Mouse (Mus musculus) embryonic fibroblast, embryonic 13.5 days (primary cell): ENCODE data around the gene Gm35315. TPM values are rescaled to one million over a fixed set of nuclear protein-coding genes. Genes with fewer than 3 reads are reported as not detected.
"Not testable (repeated sequence)": the region's sequence is repeated elsewhere in the genome, so short reads cannot be mapped to it uniquely, and the experiment has no call there.

ENCODE experiments used
- H3K27ac ChIP-seq: 2 replicates; pipeline ENCODE4 v1.5.1; 2012; ENCODE audit warnings: low read length, control low read depth, inconsistent platforms; ENCODE audit not compliant: insufficient read depth
- H3K4me1 ChIP-seq: 2 replicates; pipeline ENCODE4 v1.6.1; 2011; ENCODE audit warnings: low read length; ENCODE audit not compliant: control insufficient read depth, insufficient read depth
- H3K4me3 ChIP-seq: 2 replicates; pipeline ENCODE4 v1.5.1; 2011; ENCODE audit warnings: mild to moderate bottlenecking, control low read depth, low read length; ENCODE audit not compliant: insufficient read depth
- CTCF ChIP-seq: IDR thresholded peaks from 2 replicates; pipeline ENCODE4 v1.5.1; 2011; ENCODE audit warnings: mild to moderate bottlenecking, control low read depth, low read length, moderate library complexity, borderline replicate concordance; ENCODE audit not compliant: insufficient read depth
- POLR2A ChIP-seq: IDR thresholded peaks from 2 replicates; pipeline ENCODE4 v1.6.1; 2011; ENCODE audit warnings: low read depth, mild to moderate bottlenecking, control low read depth, low read length, moderate library complexity
- polyA plus RNA-seq: library from polyadenylated mRNA; stranded (reverse); fragments of >200 nt; gene quantifications from 2 replicates; pipeline ENCODE4 v1.2.4, GENCODE M21; 2011; ENCODE audit warnings: low read depth; ENCODE audit not compliant: missing spikeins, insufficient read length

Gm35315 gene
- 1.4 and 1.9 TPM in 2 replicates for polyA plus RNA-seq

DNA sequence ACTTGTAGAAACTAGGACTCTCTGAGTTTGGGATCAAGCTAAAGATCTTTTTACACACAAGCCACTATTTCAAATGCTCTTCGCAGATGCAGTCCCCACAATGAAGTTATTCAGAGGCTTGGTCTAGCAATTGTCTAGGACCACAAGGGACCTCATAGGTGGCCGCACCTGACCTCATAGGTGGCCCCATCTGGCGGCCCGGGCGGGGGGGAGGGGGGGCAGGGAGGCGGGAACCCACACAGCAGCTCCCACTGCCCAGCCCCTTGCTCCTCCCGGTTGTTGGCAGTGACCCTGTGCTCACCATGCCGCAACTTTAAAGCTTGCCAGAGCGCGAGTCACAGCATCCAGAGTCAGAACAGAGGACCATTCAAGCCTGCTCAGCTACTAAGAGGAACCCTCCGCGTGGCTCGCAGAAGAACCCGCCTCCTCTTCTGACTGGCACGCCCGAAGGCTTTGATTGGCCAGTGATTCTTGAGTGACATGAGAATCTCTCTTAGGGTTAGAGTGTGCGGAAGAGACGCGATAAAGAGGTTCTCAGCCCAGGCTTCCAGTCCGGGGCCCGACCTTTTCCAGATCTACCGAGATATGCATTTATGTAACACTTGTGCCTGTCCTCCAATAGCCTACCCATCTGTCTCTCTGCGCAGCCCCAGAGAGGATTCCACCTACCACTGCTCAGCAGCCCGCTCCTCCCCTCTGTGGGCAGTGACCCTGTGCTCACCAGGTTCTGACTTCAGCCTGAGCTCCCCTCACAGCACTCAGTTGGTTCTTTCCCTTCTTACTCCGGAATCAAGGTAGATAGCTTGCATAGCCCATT lies at the start of gene Gm35315:
Gene Gm35315, minus strand, starts transcription at position 391 of the 817 bp plus-strand sequence.
- Histone ChIP-seq H3K4me1 (peaks cover 5% of the 10 kb centered on the region; the same call in 1 of the 2 replicates), H3K27ac (peak within 1 kb of the TSS; percentile 24; the same call in 1 of the 2 replicates), H3K4me3 (peak within 1 kb of the TSS; percentile 75)
- TF ChIP-seq CTCF (no peak), POLR2A (peak; percentile 63)

GRCm38 (mm10) chr5:110143007-110143406 lies 48.8 kb upstream of the Gm35315 start:
- TF ChIP-seq CTCF (peak; percentile 29; the same call in 1 of the 2 replicates), POLR2A (no peak)
- H3K4me1 ChIP-seq: no peaks in the 10 kb centered on the region
- H3K4me3 ChIP-seq: no peak overlapping the region
- H3K27ac ChIP-seq: peak overlapping the region; percentile 69

- no peaks in the 10 kb centered on the region for H3K4me1 ChIP-seq
- TF ChIP-seq POLR2A (no peak), CTCF (no peak)
- H3K27ac ChIP-seq: peak overlapping the region; percentile 69
- no peak overlapping the region for H3K4me3 ChIP-seq
These were observed 48.1 kb upstream of the Gm35315 start for GRCm38 (mm10) chr5:110142309-110142708.

GRCm38 (mm10) chr5:110140424-110140823 lies 46.2 kb upstream of the Gm35315 start:
- Histone ChIP-seq H3K27ac (no peak overlapping the region), H3K4me3 (no peak overlapping the region), H3K4me1 (0 out of 2 replicates have a peak, but pooled peaks cover 4% of the 10 kb centered on the region)
- no peak for TF ChIP-seq POLR2A
- no peak for TF ChIP-seq CTCF

GRCm38 (mm10) chr5:110139325-110139724 lies 45.1 kb upstream of the Gm35315 start:
- no peak overlapping the region for H3K27ac ChIP-seq

GRCm38 (mm10) chr5:110137816-110138215 lies 43.6 kb upstream of the Gm35315 start:
- TF ChIP-seq POLR2A (no peak), CTCF (no peak)

More at GRCm38 (mm10) chr5:110139325-110139724, 45.1 kb upstream of the Gm35315 start:
- H3K4me1 ChIP-seq: 0 out of 2 replicates have a peak, but pooled peaks cover 4% of the 10 kb centered on the region
- no peak overlapping the region for H3K4me3 ChIP-seq
- TF ChIP-seq CTCF (no peak), POLR2A (no peak)

GRCm38 (mm10) chr5:110136087-110136464 lies 41.9 kb upstream of the Gm35315 start:
- Histone ChIP-seq H3K4me1 (0 out of 2 replicates have a peak, but pooled peaks cover 4% of the 10 kb centered on the region), H3K27ac (peak overlapping the region; percentile 28), H3K4me3 (peak overlapping the region; percentile 98)
- TF ChIP-seq POLR2A (no peak), CTCF (no peak)

More at GRCm38 (mm10) chr5:110137816-110138215, 43.6 kb upstream of the Gm35315 start:
- Histone ChIP-seq H3K27ac (no peak overlapping the region), H3K4me3 (no peak overlapping the region), H3K4me1 (0 out of 2 replicates have a peak, but pooled peaks cover 4% of the 10 kb centered on the region)

- Histone ChIP-seq H3K4me1 (0 out of 2 replicates have a peak, but pooled peaks cover 4% of the 10 kb centered on the region), H3K4me3 (peak within 1 kb of the TSS; percentile 98), H3K27ac (peak within 1 kb of the TSS; percentile 28)
- peak; percentile 85 for TF ChIP-seq POLR2A
- TF ChIP-seq CTCF: no peak
These were observed 41.3 kb upstream of the Gm35315 start, which contains the start of gene Chfr for GRCm38 (mm10) chr5:110135293-110136086. Chfr (plus strand) TSS chr5:110135842.

DNA sequence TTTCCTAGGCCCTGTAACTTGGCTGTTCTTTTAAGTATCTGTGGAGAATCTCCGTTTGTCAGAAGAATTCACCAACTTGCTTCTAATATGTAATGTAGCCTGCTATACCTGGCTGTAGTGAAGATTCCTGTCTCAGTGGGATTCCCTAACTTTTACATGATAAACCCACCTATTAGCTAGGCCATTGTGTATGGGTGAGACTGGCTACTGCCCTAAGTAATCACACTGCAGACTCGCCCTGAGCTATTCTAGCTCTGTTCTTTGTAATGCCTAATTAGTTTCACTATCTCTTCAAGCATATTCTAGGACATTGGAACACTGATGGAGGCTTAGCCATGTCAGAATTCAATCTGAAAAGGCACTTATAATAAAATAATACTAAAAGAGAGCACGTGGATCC lies 28.2 kb upstream of the Gm35315 start:
- H3K27ac ChIP-seq, H3K4me1 ChIP-seq, H3K4me3 ChIP-seq: not testable (repeated sequence)

GRCm38 (mm10) chr5:110109991-110110441 lies 15.8 kb upstream of the Gm35315 start, which contains the start of gene Zfp605:
Zfp605 (plus strand) TSS chr5:110110092.
- Histone ChIP-seq H3K4me1 (no peaks in the 10 kb centered on the region), H3K27ac (peak within 1 kb of the TSS; percentile 12; the same call in 1 of the 2 replicates), H3K4me3 (peak within 1 kb of the TSS; percentile 67)
- TF ChIP-seq CTCF (no peak), POLR2A (peak; percentile 77)
